Mouse (Mus musculus) kidney, adult 18-20 months (tissue): ENCODE measurements at regions not wholly inside any gene's neighbourhood (a gene's known extent, or its start where the extent isn't known, plus 50 kb on each side); places are given as distances from the start of the nearest gene placed in this dataset.
A peak's percentile ranks its signal among the peaks of the same experiment; 100 is the strongest.

Source experiments
- DNase-seq: peaks from one replicate; pipeline ENCODE4 v3.0.0; 2021

- no peak for DNase-seq
Observed at GRCm38 (mm10) chr10:87639339-87639738, 117.7 kb downstream of the Pah start.

- no peak for DNase-seq
Observed at GRCm38 (mm10) chr10:87649091-87649490, 127.5 kb downstream of the Pah start.

GRCm38 (mm10) chr10:87652139-87652740 lies 130.6 kb downstream of the Pah start:
- DNase-seq: no peak

GRCm38 (mm10) chr10:87654112-87654511 lies 132.5 kb downstream of the Pah start:
- DNase-seq: no peak

- DNase-seq: no peak
Observed at GRCm38 (mm10) chr10:87666020-87666718, 144.6 kb downstream of the Pah start.

GRCm38 (mm10) chr10:87666719-87667387 lies 145.3 kb downstream of the Pah start:
- DNase-seq: no peak

- DNase-seq: no peak
Observed at GRCm38 (mm10) chr10:87667651-87668140, 146.1 kb downstream of the Pah start.

- DNase-seq: no peak
Observed at GRCm38 (mm10) chr10:87674740-87675420, 153.3 kb downstream of the Pah start.

GRCm38 (mm10) chr10:87676041-87676672 lies 154.6 kb downstream of the Pah start:
- DNase-seq: no peak

- no peak for DNase-seq
Observed at GRCm38 (mm10) chr10:87678984-87679383, 157.4 kb downstream of the Pah start.

- no peak for DNase-seq
Observed at GRCm38 (mm10) chr10:87686311-87686710, 164.7 kb downstream of the Pah start.

GRCm38 (mm10) chr10:87686785-87687184 lies 165.2 kb downstream of the Pah start:
- DNase-seq: no peak

- no peak for DNase-seq
Observed at GRCm38 (mm10) chr10:87687844-87688243, 166.2 kb downstream of the Pah start.

- no peak for DNase-seq
Observed at GRCm38 (mm10) chr10:87690831-87691230, 167.2 kb upstream of the Igf1 start.

- DNase-seq: no peak
Observed at GRCm38 (mm10) chr10:87696485-87696884, 161.6 kb upstream of the Igf1 start.

GRCm38 (mm10) chr10:87711209-87711608 lies 146.9 kb upstream of the Igf1 start:
- no peak for DNase-seq

GRCm38 (mm10) chr10:87711798-87712197 lies 146.3 kb upstream of the Igf1 start:
- peak; percentile 7 for DNase-seq

- no peak for DNase-seq
Observed at GRCm38 (mm10) chr10:87715874-87716600, 142.0 kb upstream of the Igf1 start.

- DNase-seq: peak; percentile 6
Observed at GRCm38 (mm10) chr10:87717156-87717555, 140.9 kb upstream of the Igf1 start.

GRCm38 (mm10) chr10:87718491-87718890 lies 139.6 kb upstream of the Igf1 start:
- DNase-seq: no peak

GRCm38 (mm10) chr10:87719978-87720377 lies 138.1 kb upstream of the Igf1 start:
- no peak for DNase-seq

GRCm38 (mm10) chr10:87722244-87722643 lies 135.8 kb upstream of the Igf1 start:
- DNase-seq: no peak
